Mouse (Mus musculus): ENCODE results near the gene Ltc4s.

The Ltc4s gene

DNA sequence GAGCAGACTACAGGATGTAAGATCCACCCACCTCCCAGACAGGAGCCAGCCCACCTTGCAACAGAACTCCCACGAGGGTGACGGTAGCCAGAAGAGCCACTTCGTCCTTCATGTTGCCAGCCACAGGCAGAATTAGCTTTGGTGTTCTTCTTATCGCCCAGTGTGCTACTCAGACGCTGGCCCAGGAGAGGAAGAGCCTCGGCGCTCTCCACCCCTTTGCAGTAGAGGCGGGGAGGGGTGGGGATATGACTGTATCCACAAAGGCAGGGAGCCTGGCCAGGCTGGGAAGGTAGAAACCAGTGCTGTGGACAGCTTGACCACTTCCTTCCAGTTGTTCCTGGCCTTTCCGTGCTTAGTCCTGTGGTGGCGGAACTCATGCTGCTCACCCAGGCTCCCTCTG, at the start of gene Ltc4s:
Gene Ltc4s, minus strand, starts transcription at position 293 of the 400 bp plus-strand sequence.
- in situ Hi-C loops (cut with MboI, MseI), result loop anchor here in 1 of 2 experiments (10.0 kb wide), 1 partner anchor 74 kb away; no protein-coding TSS in a partner anchor

DNA sequence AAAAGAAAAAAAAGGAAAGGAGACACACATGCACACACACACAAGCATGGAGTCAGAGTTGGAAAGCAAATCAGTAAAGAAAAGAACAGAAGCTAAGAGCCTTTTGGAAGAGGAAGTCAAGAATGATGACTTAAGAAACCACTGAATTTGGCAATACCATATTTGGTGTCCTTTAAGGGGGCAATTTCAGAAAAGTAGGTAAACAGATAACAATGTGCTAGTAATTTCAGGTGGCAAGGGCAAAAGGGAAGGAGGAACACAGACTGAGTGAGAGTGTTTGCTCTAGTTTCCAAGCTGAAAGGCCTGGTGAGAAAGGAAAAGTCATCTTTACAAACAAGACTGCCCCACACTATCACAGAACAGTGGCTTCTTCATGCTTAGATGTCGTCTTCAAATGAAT, 48.0 kb upstream of the Ltc4s start:
- in situ Hi-C loops (cut with MboI, MseI), result no loop called here

DNA sequence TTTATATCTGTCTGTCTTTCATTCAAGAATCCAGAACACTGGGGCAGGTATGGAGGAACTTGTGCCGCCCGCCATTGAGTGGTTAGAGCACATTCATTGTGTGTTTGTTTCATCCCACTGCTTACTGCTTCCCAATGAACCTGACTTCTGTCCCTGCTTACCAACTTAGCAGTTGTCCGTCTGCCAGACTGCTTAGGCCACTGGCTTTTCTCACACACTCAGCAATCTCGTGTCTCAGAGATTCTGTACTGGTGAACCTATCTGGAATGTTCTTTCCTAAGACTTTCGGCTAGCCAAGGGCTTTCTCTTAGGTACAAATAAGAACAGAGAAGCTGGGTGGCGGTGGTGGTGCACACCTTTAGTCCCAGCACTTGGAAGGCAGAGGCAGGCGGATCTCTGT, 47.3 kb upstream of the Ltc4s start:
- in situ Hi-C loops (cut with MboI, MseI), result no loop called here

DNA sequence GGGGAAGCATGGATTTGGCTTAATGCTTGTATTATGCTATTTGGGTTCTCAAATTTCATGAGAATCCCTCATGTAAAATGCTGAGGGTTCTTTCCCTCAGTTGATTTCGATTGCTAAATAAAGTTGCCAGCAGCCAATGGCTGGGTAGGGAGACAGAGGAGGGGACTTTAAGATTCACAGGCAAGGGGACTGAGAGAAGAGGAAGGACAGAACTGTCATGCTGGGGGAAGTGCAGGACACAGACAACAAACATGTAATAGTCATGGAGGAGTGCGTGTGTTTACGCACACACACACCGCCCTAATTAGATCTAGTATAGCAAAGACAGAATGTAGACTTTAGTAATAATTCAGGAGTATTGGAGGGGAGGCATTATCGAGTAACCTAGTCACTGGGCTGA, 46.8 kb upstream of the Ltc4s start:
- in situ Hi-C loops (cut with MboI, MseI), result no loop called here

DNA sequence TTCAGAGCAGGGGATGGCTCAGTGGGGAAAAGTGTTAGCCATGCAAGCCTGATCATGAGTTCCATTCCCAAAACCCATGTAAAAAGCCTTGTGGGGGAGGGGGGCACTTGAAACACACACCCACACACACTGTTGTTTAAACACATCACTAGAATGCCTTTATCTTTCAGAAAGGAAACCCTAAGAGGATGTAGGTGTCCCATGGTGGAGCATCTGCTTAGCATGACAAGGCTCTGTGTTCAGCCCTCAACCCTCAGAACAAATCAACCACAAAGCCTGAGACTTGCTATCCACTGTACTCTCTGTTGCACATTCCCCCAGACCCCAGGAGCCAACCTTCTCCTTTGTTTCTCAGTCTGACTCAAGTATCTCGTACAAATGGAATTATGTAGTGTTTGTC, 41.6 kb upstream of the Ltc4s start:
- in situ Hi-C loops (cut with MboI, MseI), result no loop called here

DNA sequence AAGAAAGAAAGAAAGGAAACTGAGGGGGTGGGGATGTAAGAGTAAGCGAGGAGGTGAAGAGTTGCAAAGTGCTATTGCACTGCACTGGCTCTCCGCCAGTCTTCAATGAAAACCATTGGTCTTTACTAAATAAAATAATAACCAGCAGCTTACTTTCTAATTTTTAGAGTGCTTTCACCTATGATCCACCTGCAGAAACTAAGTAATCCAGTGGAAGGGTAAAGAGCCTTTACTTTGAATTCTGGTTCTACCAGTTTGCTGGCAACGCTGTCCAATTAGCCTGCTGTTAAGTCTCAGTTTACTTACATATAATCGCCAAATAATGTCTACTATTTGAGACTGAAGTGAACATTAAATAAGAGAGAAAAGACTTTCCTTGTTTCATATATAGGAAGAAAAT, 40.6 kb upstream of the Ltc4s start:
- in situ Hi-C loops (cut with MboI, MseI), result no loop called here

DNA sequence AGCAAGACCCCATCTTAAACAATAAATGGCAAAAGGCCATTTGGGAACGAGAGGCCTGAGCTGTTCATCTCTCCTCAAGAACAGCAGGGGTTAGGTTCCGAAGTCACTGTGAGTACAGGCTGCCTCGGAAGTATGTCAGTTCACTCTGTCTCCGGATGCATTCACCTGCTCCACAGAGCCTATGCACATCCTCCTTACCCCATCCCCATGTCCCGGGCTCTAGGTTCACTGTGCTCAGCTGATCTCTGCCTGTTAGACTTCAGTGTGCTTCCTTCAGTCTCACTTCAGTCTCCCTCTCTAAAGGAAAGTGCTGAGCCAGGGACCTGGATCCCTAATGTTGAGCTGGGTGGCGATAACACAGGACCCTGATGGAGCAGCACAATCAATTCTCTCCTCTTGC, 39.3 kb upstream of the Ltc4s start:
- in situ Hi-C loops (cut with MboI, MseI), result no loop called here

DNA sequence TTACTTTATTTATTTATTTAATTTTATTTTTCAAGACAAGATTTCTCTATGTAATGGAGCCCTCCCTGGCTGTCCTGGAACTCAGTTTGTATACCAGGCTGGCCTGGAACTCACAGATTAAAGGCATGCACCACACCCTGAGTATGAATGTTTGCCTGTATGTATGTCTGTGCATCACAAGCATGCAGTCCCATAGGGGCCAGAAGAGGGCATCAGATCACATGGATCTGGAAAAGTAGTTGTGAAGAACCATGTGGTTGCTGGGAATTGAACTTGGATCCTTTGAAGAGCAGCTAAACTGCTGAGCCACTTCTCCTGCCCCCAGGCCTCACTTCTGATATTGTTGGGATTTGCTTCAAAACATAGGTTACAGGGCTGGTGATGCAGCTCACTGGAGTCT, 38.6 kb upstream of the Ltc4s start:
- in situ Hi-C loops (cut with MboI, MseI), result no loop called here

DNA sequence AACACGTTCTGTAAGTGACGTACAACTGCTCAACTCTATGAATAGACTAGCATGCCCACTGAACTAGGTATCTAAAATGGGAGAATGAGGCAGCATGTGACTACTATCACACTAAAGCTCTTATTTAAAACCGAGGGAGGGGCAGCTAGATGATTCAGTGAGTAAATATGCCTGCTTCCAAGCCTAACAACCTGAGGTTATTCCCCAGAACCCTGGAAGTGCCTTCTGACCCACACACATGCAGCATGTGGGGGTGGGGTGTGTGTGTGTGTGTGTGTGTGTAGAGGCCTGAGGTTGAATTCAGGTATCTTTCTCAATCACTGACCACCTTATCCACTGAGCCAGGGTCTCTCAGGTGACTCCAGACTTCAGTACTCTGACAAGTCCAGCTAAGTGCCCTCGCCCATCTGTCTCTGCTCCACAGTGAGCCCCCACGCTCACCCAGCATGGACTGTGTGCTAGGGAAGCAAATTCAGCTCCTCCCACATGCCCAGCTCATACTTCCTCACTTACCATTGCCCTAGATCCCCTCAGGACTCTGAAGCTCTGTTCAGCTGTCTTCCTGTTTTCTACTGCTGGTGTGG, 37.2 kb upstream of the Ltc4s start:
- in situ Hi-C loops (cut with MboI, MseI), result no loop called here

DNA sequence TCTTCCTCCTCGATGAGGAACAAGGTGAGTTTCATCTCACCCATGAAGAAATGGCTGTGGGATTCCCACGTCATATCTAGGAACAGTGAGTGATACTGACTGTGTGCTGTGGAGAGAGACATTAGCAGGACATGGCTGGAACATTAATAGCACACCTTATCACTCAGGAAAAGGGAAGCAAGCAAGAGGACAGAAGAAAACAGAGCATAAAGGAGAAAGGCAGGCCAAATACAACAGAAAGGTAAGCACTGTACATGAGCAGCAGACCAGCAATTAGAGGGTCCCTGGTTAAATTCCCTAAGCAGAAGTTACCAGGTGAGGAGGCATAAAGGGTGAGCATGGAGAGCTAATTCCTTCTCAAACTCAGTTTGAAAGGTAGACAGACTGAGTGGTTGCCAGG, 36.7 kb upstream of the Ltc4s start:
- in situ Hi-C loops (cut with MboI, MseI), result no loop called here

DNA sequence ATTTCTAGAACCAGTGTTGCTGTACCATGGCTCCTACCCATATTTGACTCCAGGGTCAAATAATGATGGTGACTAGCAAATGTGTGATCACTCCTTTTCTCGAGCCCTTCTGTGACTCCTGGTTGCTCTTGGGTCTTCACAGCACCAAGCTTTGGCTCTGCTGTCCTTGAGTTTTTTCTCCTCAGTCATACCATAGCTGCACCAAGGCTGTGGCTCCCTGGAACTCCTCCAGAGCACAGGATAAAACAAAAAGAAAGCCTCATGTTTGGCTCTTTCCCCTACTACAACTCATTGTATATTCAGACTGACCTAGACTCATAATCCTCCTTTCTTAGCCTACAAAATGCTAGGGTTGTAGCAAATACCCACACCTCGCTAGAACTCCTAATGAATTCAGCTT, 34.4 kb upstream of the Ltc4s start:
- in situ Hi-C loops (cut with MboI, MseI), result no loop called here

DNA sequence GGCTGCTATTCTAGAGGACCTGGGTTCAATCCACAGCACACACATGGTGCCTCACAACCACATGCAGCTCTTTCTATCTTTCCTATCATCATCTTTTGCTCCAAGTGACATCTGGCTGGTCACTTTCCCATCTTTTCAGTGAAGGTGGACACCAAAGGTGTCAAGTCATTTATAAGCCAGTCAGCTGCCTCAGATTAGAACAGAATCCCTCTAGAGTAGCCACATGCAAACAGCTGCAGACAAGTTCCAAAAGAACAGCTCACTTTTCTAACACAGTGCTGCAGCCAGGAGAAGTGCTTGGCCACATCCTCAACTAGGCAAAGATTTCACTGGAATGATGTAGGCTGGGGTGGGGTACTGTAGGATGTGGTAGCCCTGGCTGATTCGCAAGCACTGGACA, 31.5 kb upstream of the Ltc4s start:
- in situ Hi-C loops (cut with MboI, MseI), result no loop called here

DNA sequence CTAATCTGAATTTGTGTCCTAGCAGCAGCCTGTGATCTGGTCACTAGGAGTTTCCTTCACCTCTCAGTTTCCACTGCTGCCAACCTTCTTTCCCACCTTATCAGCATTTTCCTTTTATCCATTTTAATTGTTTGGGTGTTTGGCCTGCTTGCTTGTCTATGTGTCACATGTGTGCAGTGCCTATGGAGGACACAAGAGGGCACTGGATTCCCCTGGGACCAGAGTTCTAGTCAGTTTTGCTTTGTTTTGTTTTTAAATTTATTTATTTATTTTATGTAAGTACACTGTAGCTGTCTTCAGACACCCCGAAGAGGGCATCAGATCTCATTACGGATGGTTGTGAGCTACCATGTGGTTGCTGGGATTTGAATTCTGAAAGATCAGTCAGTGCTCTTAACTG, 30.7 kb upstream of the Ltc4s start:
- in situ Hi-C loops (cut with MboI, MseI), result no loop called here

DNA sequence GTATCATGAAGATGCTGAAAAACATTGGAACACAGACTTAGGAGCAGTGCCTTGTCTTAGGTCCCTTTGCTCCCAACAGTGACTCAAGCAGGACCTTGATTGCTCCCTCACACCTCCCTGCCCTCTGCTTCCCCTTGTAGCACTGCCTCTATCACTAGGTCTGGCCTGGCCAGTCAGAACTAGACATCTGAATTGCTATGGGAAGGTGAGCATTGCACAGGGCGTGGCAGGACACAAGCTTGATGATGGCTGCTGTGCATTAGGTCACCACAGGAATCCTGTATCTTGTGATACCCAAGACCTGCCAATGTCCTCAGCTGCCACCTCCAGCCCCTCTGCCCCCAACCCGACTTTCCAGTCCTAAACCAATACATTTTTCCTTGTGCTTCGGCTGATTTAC, 28.6 kb upstream of the Ltc4s start:
- in situ Hi-C loops (cut with MboI, MseI), result no loop called here

DNA sequence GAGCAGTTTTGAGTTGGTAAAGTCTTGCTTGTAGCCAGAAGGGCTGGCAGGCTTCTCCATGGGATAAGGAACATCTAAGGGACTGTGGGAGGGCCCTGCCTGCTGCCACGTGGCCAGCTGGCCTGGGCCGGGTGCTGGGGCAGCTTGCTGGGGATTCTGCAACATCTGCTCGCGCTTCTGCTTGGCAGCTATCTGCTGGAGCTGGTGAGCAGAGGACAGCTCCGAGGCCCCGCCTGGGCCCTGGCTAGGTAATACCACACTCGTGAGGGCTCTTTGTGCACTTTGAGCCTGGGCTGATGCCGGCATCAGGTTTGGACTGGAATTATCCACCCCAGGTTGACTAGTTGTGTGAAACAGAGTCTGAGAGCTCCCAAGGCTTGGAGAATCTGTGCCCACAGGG, 27.5 kb upstream of the Ltc4s start:
- in situ Hi-C loops (cut with MboI, MseI), result no loop called here

DNA sequence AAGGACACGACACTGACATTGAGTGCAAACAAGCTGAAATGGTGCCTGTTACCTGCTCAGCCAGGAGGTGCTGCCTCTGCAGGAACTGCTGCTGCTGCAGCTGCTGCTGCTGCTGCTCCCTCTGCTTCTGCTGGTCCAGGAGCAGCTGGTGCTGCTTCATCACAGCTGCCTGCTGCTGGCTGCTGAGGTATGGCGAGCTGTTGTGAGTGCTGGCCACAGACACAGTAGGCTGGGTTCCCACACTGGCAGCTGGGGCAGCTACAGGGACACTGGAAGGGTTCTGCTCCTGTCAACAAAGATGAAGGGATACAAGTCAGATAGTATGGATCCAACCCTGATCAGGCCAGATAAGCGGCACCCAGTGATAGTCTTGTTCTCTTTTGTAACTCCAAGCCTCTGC, 24.8 kb upstream of the Ltc4s start:
- in situ Hi-C loops (cut with MboI, MseI), result no loop called here

DNA sequence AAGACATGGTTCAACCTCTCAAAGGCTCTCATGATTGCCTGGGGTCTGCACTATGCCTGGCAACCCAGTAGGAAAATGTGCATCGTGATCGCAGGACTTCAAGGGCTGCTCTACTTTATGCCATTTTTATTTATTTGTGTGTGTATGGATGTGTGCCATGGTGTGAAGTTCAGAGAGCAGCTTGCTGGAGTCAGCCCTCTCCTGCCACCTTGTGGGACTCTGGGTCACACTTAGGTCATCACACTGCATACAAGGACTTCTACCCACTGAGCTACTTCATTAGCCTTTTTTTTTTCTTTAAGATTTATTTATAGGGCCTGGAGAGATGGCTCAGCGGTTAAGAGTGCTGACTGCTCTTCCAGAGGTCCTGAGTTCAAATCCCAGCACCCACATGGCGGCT, 23.6 kb upstream of the Ltc4s start:
- in situ Hi-C loops (cut with MboI, MseI), result no loop called here

DNA sequence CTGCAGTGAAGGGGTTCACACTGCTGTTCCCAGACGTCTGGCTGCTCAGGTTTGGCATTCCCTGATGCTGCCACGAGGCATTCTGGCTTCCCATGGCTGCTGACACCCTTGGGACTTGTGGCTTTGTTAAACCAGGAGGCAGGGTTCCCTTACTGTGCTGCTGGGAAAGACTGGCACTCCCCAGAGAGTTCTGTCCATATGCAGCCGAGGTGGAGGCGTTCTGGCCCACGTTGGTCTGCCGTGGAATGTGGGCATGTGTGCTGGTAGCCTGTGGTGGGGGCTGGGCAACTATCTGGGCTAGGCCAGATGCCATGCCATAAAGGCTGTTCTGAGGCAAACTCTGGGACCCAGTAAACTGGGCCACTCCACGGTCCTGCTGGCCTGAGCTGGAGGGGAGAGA, 19.9 kb upstream of the Ltc4s start:
- in situ Hi-C loops (cut with MboI, MseI), result no loop called here

DNA sequence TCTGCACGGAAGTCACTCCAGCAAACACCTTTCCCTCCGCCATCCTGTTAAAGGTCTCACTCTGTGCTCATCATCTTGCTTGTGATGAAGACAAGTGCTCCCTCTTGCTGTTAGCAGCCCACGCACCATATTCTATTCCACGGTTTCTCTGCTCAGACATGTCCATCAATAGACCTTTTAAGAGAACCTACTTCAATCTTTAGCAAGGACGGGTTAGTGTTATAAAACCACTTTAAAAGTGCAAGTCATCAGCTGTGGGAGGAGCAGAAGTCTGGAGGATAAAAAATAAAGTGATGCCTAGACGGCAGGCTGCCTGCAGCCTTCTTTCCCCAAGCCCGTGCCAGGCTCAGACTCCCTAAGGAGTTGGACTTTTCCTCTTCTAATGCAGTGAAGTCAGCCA, 18.2 kb upstream of the Ltc4s start:
- in situ Hi-C loops (cut with MboI, MseI), result no loop called here

DNA sequence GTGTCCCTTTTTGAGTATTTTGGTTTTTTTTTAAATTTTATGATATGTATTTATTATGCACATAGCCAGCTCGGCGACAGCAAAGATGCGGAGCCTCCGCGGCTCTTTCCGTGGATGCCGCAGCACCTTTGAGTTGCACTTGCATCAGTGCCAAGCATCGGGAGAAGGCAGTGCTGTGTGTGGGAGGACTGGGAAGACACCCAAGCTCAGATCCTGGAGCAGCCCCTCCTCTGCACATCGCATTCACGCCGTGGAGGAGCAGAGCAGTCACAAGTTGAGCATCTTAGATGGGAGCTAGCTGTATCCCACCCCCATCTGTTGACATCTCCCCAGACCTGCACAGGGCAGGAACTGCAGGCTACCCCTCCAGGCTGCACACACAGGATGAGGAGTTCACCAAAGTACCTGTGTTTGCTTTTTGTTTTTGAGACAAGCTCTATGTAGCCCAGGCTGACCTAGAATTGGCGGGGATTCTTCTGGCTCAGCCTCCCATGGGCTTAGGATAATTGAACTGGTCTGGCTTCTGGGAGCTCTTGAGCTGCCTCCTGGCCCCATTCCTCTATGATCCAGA, 15.7 kb upstream of the Ltc4s start:
- in situ Hi-C loops (cut with MboI, MseI), result no loop called here

DNA sequence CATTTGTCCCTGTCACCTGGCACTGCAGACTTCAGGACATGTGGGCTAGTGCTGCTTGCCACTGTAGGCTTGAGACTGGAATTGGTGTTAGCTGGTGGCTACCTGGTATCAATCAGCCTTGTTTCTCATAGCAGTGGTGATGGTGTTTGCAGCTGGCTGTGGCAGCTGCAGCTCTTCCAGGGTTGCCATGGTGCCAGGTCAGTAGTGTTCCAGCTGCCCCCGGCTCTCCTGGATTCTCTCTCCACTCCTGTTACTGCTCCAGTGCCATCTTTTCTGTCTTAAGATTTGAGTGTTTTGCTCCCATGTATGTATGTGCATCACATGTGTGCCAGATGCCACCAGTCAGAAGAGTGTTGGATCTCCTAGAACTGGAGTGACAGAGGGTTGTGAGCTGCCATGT, 15.0 kb upstream of the Ltc4s start:
- in situ Hi-C loops (cut with MboI, MseI), result no loop called here

DNA sequence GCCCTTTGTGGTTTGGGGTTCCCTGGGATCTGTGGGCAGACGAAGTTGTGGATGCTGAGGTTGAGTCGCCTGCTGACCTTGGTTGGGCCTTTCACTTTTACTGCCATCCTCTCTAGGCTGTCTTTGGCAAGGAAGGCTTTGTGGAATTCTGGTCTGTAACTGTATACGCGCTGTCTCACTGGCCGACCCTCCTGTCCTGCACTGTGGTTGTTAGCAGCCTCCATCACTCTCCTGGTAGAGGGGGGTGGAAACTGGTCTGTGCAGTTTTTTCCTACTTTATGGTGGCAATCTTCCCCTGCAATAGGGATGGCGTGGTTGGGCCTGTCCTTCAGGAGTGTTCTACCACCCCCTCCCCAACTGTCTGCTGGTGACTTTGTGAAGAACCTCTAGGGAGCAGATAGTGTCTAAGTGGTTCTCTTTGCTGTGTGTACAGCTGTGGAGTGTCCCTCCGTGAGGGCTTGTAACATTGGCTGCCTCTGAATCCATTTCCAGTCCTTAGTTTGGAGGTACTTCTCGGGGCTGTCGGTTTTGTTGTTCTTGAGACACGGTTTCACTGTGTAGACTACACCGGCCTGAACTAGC, 14.4 kb upstream of the Ltc4s start:
- in situ Hi-C loops (cut with MboI, MseI), result no loop called here

DNA sequence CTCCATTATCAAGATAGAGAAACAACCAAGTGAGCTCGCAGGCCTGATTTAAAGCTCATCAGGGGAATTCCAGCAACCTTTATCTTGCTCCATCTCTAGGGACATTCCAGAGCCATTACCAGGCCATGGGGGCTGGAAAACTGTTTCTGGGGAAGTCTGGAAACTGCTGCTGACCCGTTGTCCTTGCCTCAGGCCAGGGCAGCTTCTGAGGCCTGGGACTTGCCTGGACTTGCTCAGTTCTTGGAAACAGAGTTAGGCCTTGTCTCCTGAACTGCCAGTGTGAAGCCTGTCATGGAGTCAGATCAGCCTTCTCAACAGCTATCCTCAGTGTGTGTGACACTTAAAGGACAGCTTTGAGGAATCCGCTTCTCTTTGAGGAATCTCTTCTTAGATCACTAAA, 13.8 kb upstream of the Ltc4s start:
- in situ Hi-C loops (cut with MboI, MseI), result no loop called here
